Mouse (Mus musculus): ENCODE measurements around the gene Hspa8. TPM values are rescaled to one million over a fixed set of nuclear protein-coding genes. Genes with fewer than 3 reads are reported as not detected.

Hspa8 gene
- total RNA-seq (2012; rRNA removed), result 3,361 and 3,988 TPM in 2 replicates

DNA sequence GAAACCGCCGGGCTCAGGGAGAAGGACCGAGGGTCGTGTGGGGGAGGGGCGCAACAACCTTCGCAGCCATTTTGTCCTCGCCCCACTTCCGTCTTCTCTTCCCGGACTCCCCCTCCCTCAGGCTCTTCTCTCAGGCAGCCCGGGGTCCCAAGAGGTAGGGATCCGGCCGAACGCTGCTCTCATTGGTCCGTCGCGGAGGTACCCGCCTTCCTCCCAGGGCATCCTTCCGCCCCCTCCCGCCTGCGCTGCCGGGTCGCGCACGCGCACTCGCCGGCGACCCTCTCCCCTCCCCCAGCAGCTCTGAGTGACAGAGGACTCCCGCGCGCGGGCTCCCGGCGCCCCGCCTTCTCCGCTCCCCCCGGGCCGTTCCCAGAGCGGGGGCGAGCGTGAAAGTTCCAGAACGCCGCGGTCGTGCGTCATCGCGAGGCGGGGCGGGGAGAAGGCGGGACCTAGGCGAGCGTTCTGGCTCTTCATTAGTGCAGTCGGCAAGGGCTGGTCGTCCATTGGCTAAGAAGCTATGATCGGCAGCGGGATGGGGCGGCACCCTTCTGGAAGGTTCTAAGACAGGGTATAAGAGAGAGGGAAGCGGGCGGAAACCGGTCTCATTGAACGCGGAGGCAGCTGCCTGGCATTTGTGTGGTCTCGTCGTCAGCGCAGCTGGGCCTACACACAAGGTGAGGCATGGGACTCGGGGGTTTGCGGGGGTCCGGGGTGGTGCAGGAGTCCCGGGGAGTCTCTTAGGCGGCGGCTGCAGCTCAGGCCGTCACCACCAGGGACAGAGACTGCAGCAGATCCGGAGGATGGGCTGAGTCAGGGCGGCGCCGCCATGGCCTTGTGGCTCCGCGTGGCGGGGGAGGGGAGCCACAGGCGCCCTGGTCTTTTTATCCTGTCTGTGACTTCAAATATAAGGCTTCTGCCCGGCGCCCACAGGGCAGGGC lies at the start of gene Hspa8:
TSS of gene Hspa8 (plus strand) at position 310 of the 938 bp plus-strand sequence.
- peak; percentile 76 for TF ChIP-seq CHD2 (IDR thresholded peaks at IDR 0.05; ENCODE audit: low read depth, low read length)
- no peak for TF ChIP-seq ZNF384 (IDR thresholded peaks at IDR 0.05; ENCODE audit: low read depth, low read length)
- H3K9ac ChIP-seq (ENCODE audit: insufficient read depth, low read depth, low read length, poor library complexity, severe bottlenecking), result peak within 1 kb of the TSS; percentile 100

DNA sequence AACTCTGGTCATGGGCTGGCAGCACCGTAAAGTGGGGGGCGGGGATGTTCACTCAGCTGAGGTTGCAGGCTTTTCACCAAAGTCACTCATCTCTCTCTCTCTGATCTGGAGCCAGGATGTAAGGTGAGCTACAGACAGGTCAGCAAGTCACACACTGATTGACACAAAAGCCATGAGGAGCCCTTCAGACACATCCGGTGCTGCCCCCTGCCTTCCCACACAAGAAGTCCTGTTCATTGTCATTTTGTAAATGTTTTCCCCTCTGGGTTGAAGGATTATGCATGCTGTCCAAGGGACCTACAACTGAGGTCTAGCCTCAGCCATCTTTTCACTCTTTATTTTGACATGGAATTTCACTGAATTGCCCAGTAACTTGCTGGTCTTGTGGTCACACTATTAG lies 49.0 kb upstream of the Hspa8 start:
- Histone ChIP-seq H3K9me3 (ENCODE audit: control insufficient read depth, insufficient read depth, low read depth, low read length) (no peaks in the 10 kb centered on the region), H3K4me3 (ENCODE audit: insufficient read depth in 1 of 2, low read depth in 1 of 2, low read length in 2 of 2, poor library complexity in 1 of 2, severe bottlenecking in 1 of 2) (no peak overlapping the region), H3K36me3 (ENCODE audit: control insufficient read depth, insufficient read depth, low read length, poor library complexity, severe bottlenecking) (no peaks in the 10 kb centered on the region), H3K27ac (ENCODE audit: insufficient read depth, low read depth, low read length, poor library complexity, severe bottlenecking) (no peak overlapping the region), H3K9ac (ENCODE audit: insufficient read depth, low read depth, low read length, poor library complexity, severe bottlenecking) (no peak overlapping the region), H3K4me1 (ENCODE audit: control insufficient read depth in 2 of 2, insufficient read depth in 2 of 2, low read length in 2 of 2, poor library complexity in 1 of 2) (peaks cover 0 to 3% of the 10 kb centered on the region in 2 experiments; a peak in 1 of 4 replicates)
- in situ Hi-C loops (cut with MboI; ENCODE audit: low sequenced_read_pairs in 2 of 2, unreplicated experiment in 2 of 2), result no loop called here
- no peak for TF ChIP-seq ZC3H11A (IDR thresholded peaks at IDR 0.05; ENCODE audit: borderline replicate concordance, low read depth, low read length)
- no peak for TF ChIP-seq MAFK (IDR thresholded peaks at IDR 0.05; ENCODE audit: insufficient read depth, low read depth, low read length)
- TF ChIP-seq HCFC1 (IDR thresholded peaks at IDR 0.05; ENCODE audit: borderline replicate concordance, insufficient read depth, low read length), result no peak
- TF ChIP-seq CHD2 (IDR thresholded peaks at IDR 0.05; ENCODE audit: low read depth, low read length), result no peak
- no peak for TF ChIP-seq ZNF384 (IDR thresholded peaks at IDR 0.05; ENCODE audit: low read depth, low read length)
- no peak for DNase-seq (ENCODE audit: low read depth, low spot score)

More for the DNA sequence above, at the start of gene Hspa8:
- DNase-seq (ENCODE audit: low read depth, low spot score), result peak; percentile 99
- Histone ChIP-seq H3K4me3 (ENCODE audit: insufficient read depth in 1 of 2, low read depth in 1 of 2, low read length in 2 of 2, poor library complexity in 1 of 2, severe bottlenecking in 1 of 2) (peak within 1 kb of the TSS; percentile 90 to 99), H3K36me3 (ENCODE audit: control insufficient read depth, insufficient read depth, low read length, poor library complexity, severe bottlenecking) (peaks cover 34% of the 10 kb centered on the region), H3K27ac (ENCODE audit: insufficient read depth, low read depth, low read length, poor library complexity, severe bottlenecking) (peak within 1 kb of the TSS; percentile 100), H3K9me3 (ENCODE audit: control insufficient read depth, insufficient read depth, low read depth, low read length) (no peaks in the 10 kb centered on the region), H3K4me1 (ENCODE audit: control insufficient read depth in 2 of 2, insufficient read depth in 2 of 2, low read length in 2 of 2, poor library complexity in 1 of 2) (peaks cover 3 to 7% of the 10 kb centered on the region in 2 experiments; a peak in 3 of 4 replicates)
- in situ Hi-C loops (cut with MboI; ENCODE audit: low sequenced_read_pairs in 2 of 2, unreplicated experiment in 2 of 2), result no loop called here

DNA sequence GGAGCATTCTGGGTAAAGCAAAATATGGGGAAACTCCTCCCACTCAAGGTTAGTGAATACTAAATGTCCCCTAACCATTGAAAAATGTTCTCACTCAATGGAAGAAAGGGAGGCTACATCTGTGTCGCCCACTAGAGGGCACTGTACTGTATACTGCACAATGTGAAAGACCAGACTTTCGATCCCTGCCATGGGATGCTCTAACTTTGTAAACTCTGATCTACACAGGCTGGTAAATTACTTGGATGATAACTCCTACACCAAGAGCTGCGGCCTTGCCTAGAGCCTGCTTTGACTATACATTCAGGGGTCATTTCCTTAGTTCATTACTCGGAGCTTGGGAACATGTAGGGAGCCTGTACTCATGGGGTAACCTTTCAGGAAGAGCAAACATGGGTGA lies 44.4 kb upstream of the Hspa8 start:
- H3K4me1 ChIP-seq (ENCODE audit: control insufficient read depth in 2 of 2, insufficient read depth in 2 of 2, low read length in 2 of 2, poor library complexity in 1 of 2), result peaks cover 0 to 10% of the 10 kb centered on the region in 2 experiments; a peak in 2 of 4 replicates
- TF ChIP-seq CHD2 (IDR thresholded peaks at IDR 0.05; ENCODE audit: low read depth, low read length), result no peak
- peak overlapping the region; percentile 1 to 27; a peak in 3 of 4 replicates for H3K4me3 ChIP-seq (ENCODE audit: insufficient read depth in 1 of 2, low read depth in 1 of 2, low read length in 2 of 2, poor library complexity in 1 of 2, severe bottlenecking in 1 of 2)
- H3K9me3 ChIP-seq (ENCODE audit: control insufficient read depth, insufficient read depth, low read depth, low read length), result no peaks in the 10 kb centered on the region
- peak; percentile 65 for DNase-seq (ENCODE audit: low read depth, low spot score)
- H3K27ac ChIP-seq (ENCODE audit: insufficient read depth, low read depth, low read length, poor library complexity, severe bottlenecking), result no peak overlapping the region
- no peaks in the 10 kb centered on the region for H3K36me3 ChIP-seq (ENCODE audit: control insufficient read depth, insufficient read depth, low read length, poor library complexity, severe bottlenecking)
- in situ Hi-C loops (cut with MboI; ENCODE audit: low sequenced_read_pairs in 2 of 2, unreplicated experiment in 2 of 2), result no loop called here
- H3K9ac ChIP-seq (ENCODE audit: insufficient read depth, low read depth, low read length, poor library complexity, severe bottlenecking), result 0 out of 2 replicates have a peak overlapping the region, but pooled peaks have one; percentile 42

DNA sequence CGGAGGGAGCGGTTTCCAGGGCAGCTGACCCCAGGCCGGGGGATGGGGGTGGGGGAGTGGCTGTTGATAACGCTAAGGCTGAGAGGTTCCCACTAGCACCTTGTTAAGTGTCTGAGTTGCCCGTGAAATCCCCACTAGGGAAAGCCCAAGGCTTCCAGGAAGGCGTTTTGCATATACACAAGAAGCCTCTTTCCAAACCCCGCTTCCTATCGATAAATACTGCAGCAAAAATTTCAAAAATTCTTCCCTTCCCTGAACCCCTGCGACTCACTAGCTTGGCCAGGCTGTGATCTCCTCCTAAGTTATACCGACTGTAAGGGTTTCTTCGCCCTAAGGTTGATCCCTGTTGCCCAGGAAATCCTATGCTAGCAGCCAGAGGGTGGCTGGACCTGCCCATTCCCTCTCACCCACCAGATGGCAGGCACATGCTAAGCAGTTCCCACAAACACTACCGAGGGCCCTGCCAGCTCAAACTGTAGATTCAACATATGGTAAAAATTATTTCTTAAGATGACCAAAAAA lies 43.6 kb upstream of the Hspa8 start:
- H3K27ac ChIP-seq (ENCODE audit: insufficient read depth, low read depth, low read length, poor library complexity, severe bottlenecking), result no peak overlapping the region; the same call in 1 of the 2 replicates
- no peak for DNase-seq (ENCODE audit: low read depth, low spot score)
- TF ChIP-seq ZNF384 (IDR thresholded peaks at IDR 0.05; ENCODE audit: low read depth, low read length) (peak; percentile 76; the same call in 1 of the 2 replicates), CHD2 (IDR thresholded peaks at IDR 0.05; ENCODE audit: low read depth, low read length) (no peak)
- peaks cover 0 to 10% of the 10 kb centered on the region in 2 experiments; a peak in 2 of 4 replicates for H3K4me1 ChIP-seq (ENCODE audit: control insufficient read depth in 2 of 2, insufficient read depth in 2 of 2, low read length in 2 of 2, poor library complexity in 1 of 2)
- in situ Hi-C loops (cut with MboI; ENCODE audit: low sequenced_read_pairs in 2 of 2, unreplicated experiment in 2 of 2), result no loop called here
- H3K9me3 ChIP-seq (ENCODE audit: control insufficient read depth, insufficient read depth, low read depth, low read length), result no peaks in the 10 kb centered on the region
- no peaks in the 10 kb centered on the region for H3K36me3 ChIP-seq (ENCODE audit: control insufficient read depth, insufficient read depth, low read length, poor library complexity, severe bottlenecking)
- peak overlapping the region; percentile 47; the same call in 1 of the 2 replicates for H3K9ac ChIP-seq (ENCODE audit: insufficient read depth, low read depth, low read length, poor library complexity, severe bottlenecking)
- H3K4me3 ChIP-seq (ENCODE audit: insufficient read depth in 1 of 2, low read depth in 1 of 2, low read length in 2 of 2, poor library complexity in 1 of 2, severe bottlenecking in 1 of 2), result peak overlapping the region in 1 of 2 experiments; percentile 27; a peak in 2 of 4 replicates
